Mouse (Mus musculus): ENCODE data around the gene Rad23a.

The Rad23a gene

GRCm38 (mm10) chr8:84810896-84811295 is 29.6 kb downstream of the Rad23a start:
- peak; percentile 98 for DNase-seq

- no peak for DNase-seq
Measured at GRCm38 (mm10) chr8:84809941-84810280, 30.6 kb downstream of the Rad23a start.

- DNase-seq = no peak
Measured at GRCm38 (mm10) chr8:84809109-84809940, 31.1 kb downstream of the Rad23a start.

- no peak for DNase-seq
Measured at GRCm38 (mm10) chr8:84806031-84806430, 34.4 kb downstream of the Rad23a start.

GRCm38 (mm10) chr8:84799999-84800831 is 40.2 kb downstream of the Rad23a start, which contains the start of gene Nfix:
Gene Nfix, minus strand, starts transcription at chr8:84800344.
- DNase-seq = peak; percentile 76

- DNase-seq = no peak
Measured at GRCm38 (mm10) chr8:84799136-84799931, 41.1 kb downstream of the Rad23a start.

GRCm38 (mm10) chr8:84798446-84799135 is 41.9 kb downstream of the Rad23a start:
- DNase-seq = peak; percentile 71

GRCm38 (mm10) chr8:84797971-84798370 is 42.5 kb downstream of the Rad23a start:
- DNase-seq = peak; percentile 57

- peak; percentile 48 for DNase-seq
Measured at GRCm38 (mm10) chr8:84797256-84797797, 43.1 kb downstream of the Rad23a start.

GRCm38 (mm10) chr8:84794486-84794885 is 46.0 kb downstream of the Rad23a start:
- no peak for DNase-seq

GRCm38 (mm10) chr8:84793791-84794485 is 46.5 kb downstream of the Rad23a start:
- peak; percentile 89 for DNase-seq

GRCm38 (mm10) chr8:84793134-84793533 is 47.3 kb downstream of the Rad23a start:
- DNase-seq = no peak

- no peak for DNase-seq
Measured at GRCm38 (mm10) chr8:84792429-84792947, 48.0 kb downstream of the Rad23a start.

GRCm38 (mm10) chr8:84790537-84790936 is 49.9 kb downstream of the Rad23a start:
- no peak for DNase-seq

- DNase-seq = peak; percentile 84
Measured at GRCm38 (mm10) chr8:84789855-84790486, 50.5 kb downstream of the Rad23a start.

GRCm38 (mm10) chr8:84789345-84789744 is 51.1 kb downstream of the Rad23a start:
- DNase-seq = no peak

- no peak for DNase-seq
Measured at GRCm38 (mm10) chr8:84788896-84789295, 51.6 kb downstream of the Rad23a start.

- DNase-seq = peak; percentile 81
Measured at GRCm38 (mm10) chr8:84787523-84788302, 52.8 kb downstream of the Rad23a start.

- DNase-seq = no peak
Measured at GRCm38 (mm10) chr8:84786801-84787467, 53.5 kb downstream of the Rad23a start.

Measured in cerebellum, adult 9-10 months (tissue).